Mouse (Mus musculus): ENCODE measurements around the gene Ccdc8. TPM values are rescaled to one million over a fixed set of nuclear protein-coding genes. Genes with fewer than 3 reads are reported as not detected.
"Not testable (repeated sequence)": the region's sequence is repeated elsewhere in the genome, so short reads cannot be mapped to it uniquely, and the experiment has no call there.

The Ccdc8 gene
- total RNA-seq (2021) = 1 to 10 TPM; 2.2 to 2.5 TPM

- DNase-seq (ENCODE audit: extremely low spot score in 1 of 2, low spot score in 1 of 2) = no peak
These were observed at the start of gene Ccdc8 for GRCm38 (mm10) chr7:16992451-16992807. TSS of gene Ccdc8 (plus strand) at chr7:16992708.

- no peak for DNase-seq (ENCODE audit: extremely low spot score in 1 of 2, low spot score in 1 of 2)
These were observed 49.6 kb upstream of the Ccdc8 start for GRCm38 (mm10) chr7:16942861-16943260.

- peak; percentile 82 to 85 for DNase-seq (ENCODE audit: extremely low spot score in 1 of 2, low spot score in 1 of 2)
These were observed 48.3 kb upstream of the Ccdc8 start, which contains the start of gene Pnmal2 for GRCm38 (mm10) chr7:16944061-16944807. TSS of gene Pnmal2 (plus strand) at chr7:16944682.

- DNase-seq (ENCODE audit: extremely low spot score in 1 of 2, low spot score in 1 of 2) = no peak
These were observed 47.6 kb upstream of the Ccdc8 start for GRCm38 (mm10) chr7:16944808-16945315.

- DNase-seq (ENCODE audit: extremely low spot score in 1 of 2, low spot score in 1 of 2) = no peak
These were observed 47.1 kb upstream of the Ccdc8 start for GRCm38 (mm10) chr7:16945419-16945818.

GRCm38 (mm10) chr7:16946441-16947348, 45.8 kb upstream of the Ccdc8 start:
- no peak for DNase-seq (ENCODE audit: extremely low spot score in 1 of 2, low spot score in 1 of 2)

GRCm38 (mm10) chr7:16947349-16947895, 45.1 kb upstream of the Ccdc8 start:
- DNase-seq (ENCODE audit: extremely low spot score in 1 of 2, low spot score in 1 of 2) = no peak

GRCm38 (mm10) chr7:16947959-16948361, 44.5 kb upstream of the Ccdc8 start:
- no peak for DNase-seq (ENCODE audit: extremely low spot score in 1 of 2, low spot score in 1 of 2)

- no peak for DNase-seq (ENCODE audit: extremely low spot score in 1 of 2, low spot score in 1 of 2)
These were observed 43.5 kb upstream of the Ccdc8 start for GRCm38 (mm10) chr7:16948923-16949458.

- peak; percentile 81 to 88 for DNase-seq (ENCODE audit: extremely low spot score in 1 of 2, low spot score in 1 of 2)
These were observed 42.3 kb upstream of the Ccdc8 start for GRCm38 (mm10) chr7:16949908-16950841.

GRCm38 (mm10) chr7:16950861-16951635, 41.5 kb upstream of the Ccdc8 start:
- peak in 1 of 2 experiments; percentile 77 for DNase-seq (ENCODE audit: extremely low spot score in 1 of 2, low spot score in 1 of 2)

- DNase-seq (ENCODE audit: extremely low spot score in 1 of 2, low spot score in 1 of 2) = not testable (repeated sequence)
These were observed 38.7 kb upstream of the Ccdc8 start for GRCm38 (mm10) chr7:16953776-16954175.

- no peak for DNase-seq (ENCODE audit: extremely low spot score in 1 of 2, low spot score in 1 of 2)
These were observed 36.8 kb upstream of the Ccdc8 start for GRCm38 (mm10) chr7:16955712-16956111.

GRCm38 (mm10) chr7:16956410-16957265, 35.9 kb upstream of the Ccdc8 start:
- no peak for DNase-seq (ENCODE audit: extremely low spot score in 1 of 2, low spot score in 1 of 2)

GRCm38 (mm10) chr7:16959539-16960187, 32.8 kb upstream of the Ccdc8 start, which contains the start of gene Pnmal1:
TSS of gene Pnmal1 (plus strand) at chr7:16959679.
- peak; percentile 77 to 85 for DNase-seq (ENCODE audit: extremely low spot score in 1 of 2, low spot score in 1 of 2)

- DNase-seq (ENCODE audit: extremely low spot score in 1 of 2, low spot score in 1 of 2) = no peak
These were observed 30.8 kb upstream of the Ccdc8 start for GRCm38 (mm10) chr7:16961678-16962077.

- no peak for DNase-seq (ENCODE audit: extremely low spot score in 1 of 2, low spot score in 1 of 2)
These were observed 24.1 kb upstream of the Ccdc8 start for GRCm38 (mm10) chr7:16968414-16968813.

All from layer of hippocampus, postnatal 25 days (tissue).